In genomic region chr15:12196410-12197191, GRCm38 (mm10) we compare ENCODE assay signal across 8 mouse cellular contexts. TPM values are rescaled to one million over a fixed set of nuclear protein-coding genes. Genes with fewer than 3 reads are reported as not detected.
DNase-seq lines count a peak whose midpoint lies in the region; ATAC-seq and TF ChIP-seq lines count a peak whose summit lies in the region.

No protein-coding gene starts in this region.

- H3K27me3 ChIP-seq in heart, adult 2 months (ENCODE audit: control insufficient read depth, insufficient read depth, low read length): no peaks in the 10 kb centered on the region
- no peaks in the 10 kb centered on the region for H3K27me3 ChIP-seq in intestine, postnatal 0 days (replicated peaks; ENCODE audit: control insufficient read depth, insufficient read depth, low read length)
- H3K27me3 ChIP-seq in neural tube, embryonic 13.5 days: no peaks in the 10 kb centered on the region

- peak; percentile 86 for TF ChIP-seq CTCF in heart, adult 2 months (IDR thresholded peaks at IDR 0.05)
- TF ChIP-seq CTCF in intestine, postnatal 0 days (IDR thresholded peaks at IDR 0.05; ENCODE audit: low read depth): peak; percentile 84

- 23% methylated on average over 22 of the region's 22 CpGs for WGBS in heart, adult 2 months
- 28% methylated on average over 22 of the region's 22 CpGs for WGBS in intestine, postnatal 0 days
- WGBS in neural tube, embryonic 13.5 days: 40% methylated on average over 22 of the region's 22 CpGs

- no peak overlapping the region for H3K4me3 ChIP-seq in heart, adult 2 months
- H3K4me3 ChIP-seq in intestine, postnatal 0 days (ENCODE audit: low read depth, low read length): no peak overlapping the region
- no peak overlapping the region for H3K4me3 ChIP-seq in neural tube, embryonic 13.5 days

- no peak overlapping the region for H3K9ac ChIP-seq in heart, adult 2 months (ENCODE audit: low read depth, low read length)
- no peak overlapping the region for H3K9ac ChIP-seq in intestine, postnatal 0 days (ENCODE audit: low read depth, low read length)
- H3K9ac ChIP-seq in neural tube, embryonic 13.5 days: no peak overlapping the region

- DNase-seq in A20 (ENCODE audit: low read depth, low spot score): peak; percentile 81
- peak; percentile 63 for DNase-seq in Muller cell, postnatal 12 days (ENCODE audit: inconsistent ontology term)
- peak; percentile 69 to 75 for DNase-seq in cerebellum, postnatal 36 days
- peak; percentile 68 to 70 for DNase-seq in heart, adult 2 months
- DNase-seq in lung, adult 18-20 months: peak; percentile 80 to 87
- DNase-seq in thymus, postnatal 36 days: peak; percentile 57 to 58

- no peak overlapping the region for H3K4me2 ChIP-seq in intestine, postnatal 0 days (replicated peaks; ENCODE audit: low read depth)
- no peak overlapping the region for H3K4me2 ChIP-seq in neural tube, embryonic 13.5 days

- no peak for ATAC-seq in intestine, postnatal 0 days
- ATAC-seq in neural tube, embryonic 13.5 days (ENCODE audit: low read depth): peak; percentile 68

- no peak overlapping the region for H3K27ac ChIP-seq in heart, adult 2 months
- no peak overlapping the region for H3K27ac ChIP-seq in intestine, postnatal 0 days (ENCODE audit: low read depth, low read length)
- no peak overlapping the region for H3K27ac ChIP-seq in neural tube, embryonic 13.5 days (replicated peaks)

- TF ChIP-seq POLR2A in heart, adult 2 months (IDR thresholded peaks at IDR 0.05; ENCODE audit: insufficient read depth, low read depth, low read length): no peak

- 0 out of 2 replicates have a peak, but pooled peaks have one; percentile 36 for TF ChIP-seq EP300 in heart, adult 2 months (IDR thresholded peaks at IDR 0.05; ENCODE audit: insufficient read depth, low read depth, low read length)

- intact Hi-C loops in heart, adult 2 months (cut with DNase I): loop anchor here (1.0 to 5.0 kb wide), 5 partner anchors 52 to 224 kb away; partner anchors contain the start of genes 1810049J17Rik and Golph3

- no peaks in the 10 kb centered on the region for H3K79me2 ChIP-seq in heart, adult 2 months (replicated peaks; ENCODE audit: control insufficient read depth, insufficient read depth, low read length)

- peaks cover 9% of the 10 kb centered on the region for H3K4me1 ChIP-seq in heart, adult 2 months (ENCODE audit: control insufficient read depth, insufficient read depth, low read length)
- H3K4me1 ChIP-seq in intestine, postnatal 0 days (replicated peaks; ENCODE audit: control insufficient read depth, insufficient read depth, low read length): no peaks in the 10 kb centered on the region
- H3K4me1 ChIP-seq in neural tube, embryonic 13.5 days (replicated peaks): no peaks in the 10 kb centered on the region; the same call in 1 of the 2 replicates

- H3K36me3 ChIP-seq in heart, adult 2 months (ENCODE audit: control insufficient read depth, insufficient read depth, low read length): no peaks in the 10 kb centered on the region
- H3K36me3 ChIP-seq in intestine, postnatal 0 days (ENCODE audit: control insufficient read depth, insufficient read depth): no peaks in the 10 kb centered on the region
- 0 out of 2 replicates have a peak, but pooled peaks cover 5% of the 10 kb centered on the region for H3K36me3 ChIP-seq in neural tube, embryonic 13.5 days

- no peaks in the 10 kb centered on the region for H3K9me3 ChIP-seq in intestine, postnatal 0 days (ENCODE audit: control insufficient read depth)
- H3K9me3 ChIP-seq in neural tube, embryonic 13.5 days: no peaks in the 10 kb centered on the region

RNA-seq across cellular contexts. Expression of gene Mtmr12, which starts 8.2 kb away (rescaled TPM):
- 1 to 10 TPM; 8.8 to 9.2 TPM for total RNA-seq in heart, adult 2 months (2021)
- polyA plus RNA-seq in heart, adult 2 months (2012; rRNA removed): 7.4 and 9.7 TPM in 2 replicates
- 6.6 and 7.0 TPM in 2 replicates for polyA plus RNA-seq in intestine, postnatal 0 days (2015; fragmentation: Nextera tagmentation; extraction: Ambion mirVana)
- 8.0 and 9.1 TPM in 2 replicates for polyA plus RNA-seq in neural tube, embryonic 13.5 days (2015; fragmentation: Nextera tagmentation; extraction: Ambion mirVana)
